Mouse (Mus musculus) hindbrain, embryonic 14.5 days (tissue): Measurements from ENCODE around the gene Gpr65. TPM values are rescaled to one million over a fixed set of nuclear protein-coding genes. Genes with fewer than 3 reads are reported as not detected.
"Not testable (repeated sequence)": the region's sequence is repeated elsewhere in the genome, so short reads cannot be mapped to it uniquely, and the experiment has no call there.

Source experiments
- ATAC-seq: fragments of 200-750 bp; cut with Nextera tagmentation; 2 replicates; pipeline ENCODE4 v1.8.0; 2017; ENCODE audit warnings: moderate number of reproducible peaks, mild to moderate bottlenecking, moderate TSS enrichment, moderate library complexity; ENCODE audit not compliant: low FRiP score
- DNase-seq: peaks from one replicate; pipeline ENCODE4 v3.0.0-alpha.2; 2015; ENCODE audit warnings: low spot score
- H3K27ac ChIP-seq: fragments of 300-500 bp; sonication (generic); 2 replicates; pipeline ENCODE4 v1.5.1; 2014; ENCODE audit warnings: mild to moderate bottlenecking, moderate library complexity
- H3K27me3 ChIP-seq: fragments of 300-500 bp; sonication (generic); 2 replicates; pipeline ENCODE4 v1.6.1; 2014; ENCODE audit warnings: mild to moderate bottlenecking, low read length, mixed read lengths; ENCODE audit not compliant: control insufficient read depth, insufficient read depth
- H3K36me3 ChIP-seq: fragments of 300-500 bp; sonication (generic); replicated peaks from 2 replicates; pipeline ENCODE4 v1.6.1; 2014; ENCODE audit not compliant: control insufficient read depth, insufficient read depth
- H3K4me1 ChIP-seq: fragments of 300-500 bp; sonication (generic); replicated peaks from 2 replicates; pipeline ENCODE4 v1.6.1; 2014; ENCODE audit warnings: antibody characterized with exemption, low read length, mixed read lengths; ENCODE audit not compliant: control insufficient read depth, insufficient read depth
- H3K4me2 ChIP-seq: fragments of 300-500 bp; sonication (generic); replicated peaks from 2 replicates; pipeline ENCODE4 v1.6.1; 2014; ENCODE audit warnings: mild to moderate bottlenecking, moderate library complexity
- H3K4me3 ChIP-seq: fragments of 300-500 bp; sonication (generic); replicated peaks from 2 replicates; pipeline ENCODE4 v1.5.1; 2014; ENCODE audit warnings: mild to moderate bottlenecking, low read length
- H3K9ac ChIP-seq: fragments of 300-500 bp; sonication (generic); 2 replicates; pipeline ENCODE4 v1.6.1; 2014
- H3K9me3 ChIP-seq: fragments of 300-500 bp; sonication (generic); 2 replicates; pipeline ENCODE4 v1.6.1; 2016; ENCODE audit warnings: low read length; ENCODE audit not compliant: control insufficient read depth
- WGBS: fragments of 180-500 bp; shearing (Covaris S2); extraction: QIAGEN DNeasy Blood & Tissue Kit; methylation state at CpG from one replicate; pipeline ENCODE4 v1.1.7; 2014; 5-methylcytosine and 5-hydroxymethylcytosine counted together
- polyA plus RNA-seq: library from polyadenylated mRNA; unstranded; fragments of >200 nt; fragmentation: Nextera tagmentation; extraction: Ambion mirVana; gene quantifications from 2 replicates; pipeline ENCODE4 v1.2.1, GENCODE M21; 2014

Gene Gpr65
- polyA plus RNA-seq, 1 experiment from 2014 or later, result 0.48 TPM

- Histone ChIP-seq H3K27me3 (no peaks in the 10 kb centered on the region), H3K4me2 (no peak overlapping the region), H3K4me1 (no peaks in the 10 kb centered on the region), H3K36me3 (no peaks in the 10 kb centered on the region), H3K9me3 (no peaks in the 10 kb centered on the region), H3K9ac (no peak overlapping the region), H3K27ac (no peak overlapping the region), H3K4me3 (no peak overlapping the region)
- ATAC-seq (no peak), DNase-seq (no peak)
- WGBS, result 45% methylated on average over 1 of the region's 1 CpGs
These were observed 34.6 kb downstream of the Gpr65 start for GRCm38 (mm10) chr12:98303013-98303412.

GRCm38 (mm10) chr12:98307179-98307915 lies 38.9 kb downstream of the Gpr65 start:
- WGBS, result 86% methylated on average over 7 of the region's 7 CpGs
- ATAC-seq, result no peak

GRCm38 (mm10) chr12:98311376-98312083 lies 43.1 kb downstream of the Gpr65 start:
- no peak overlapping the region for H3K27ac ChIP-seq
- H3K9ac ChIP-seq, result no peak overlapping the region
- no peak for DNase-seq
- no peak overlapping the region for H3K4me2 ChIP-seq
- no peaks in the 10 kb centered on the region for H3K4me1 ChIP-seq
- H3K9me3 ChIP-seq, result no peaks in the 10 kb centered on the region
- ATAC-seq, result no peak
- no peaks in the 10 kb centered on the region for H3K36me3 ChIP-seq
- no peaks in the 10 kb centered on the region for H3K27me3 ChIP-seq
- H3K4me3 ChIP-seq, result no peak overlapping the region
- WGBS, result 93% methylated on average over 7 of the region's 7 CpGs

More at GRCm38 (mm10) chr12:98307179-98307915, 38.9 kb downstream of the Gpr65 start:
- H3K4me2 ChIP-seq, result no peak overlapping the region
- no peaks in the 10 kb centered on the region for H3K36me3 ChIP-seq
- no peaks in the 10 kb centered on the region for H3K27me3 ChIP-seq
- no peaks in the 10 kb centered on the region for H3K4me1 ChIP-seq
- no peaks in the 10 kb centered on the region for H3K9me3 ChIP-seq
- no peak overlapping the region for H3K27ac ChIP-seq
- H3K9ac ChIP-seq, result no peak overlapping the region
- DNase-seq, result no peak
- H3K4me3 ChIP-seq, result no peak overlapping the region

GRCm38 (mm10) chr12:98315924-98316323 lies 47.5 kb downstream of the Gpr65 start:
- 88% methylated on average over 5 of the region's 5 CpGs for WGBS
- H3K4me1 ChIP-seq, result no peaks in the 10 kb centered on the region
- H3K27ac ChIP-seq, result no peak overlapping the region
- no peak overlapping the region for H3K9ac ChIP-seq
- no peak overlapping the region for H3K4me3 ChIP-seq
- ATAC-seq (no peak), DNase-seq (no peak)
- no peak overlapping the region for H3K4me2 ChIP-seq
- H3K27me3 ChIP-seq, result no peaks in the 10 kb centered on the region
- H3K36me3 ChIP-seq, result no peaks in the 10 kb centered on the region
- no peaks in the 10 kb centered on the region for H3K9me3 ChIP-seq

- H3K27me3 ChIP-seq, result no peaks in the 10 kb centered on the region
- H3K4me1 ChIP-seq, result no peaks in the 10 kb centered on the region
- H3K9me3 ChIP-seq, result no peaks in the 10 kb centered on the region
- H3K4me2 ChIP-seq, result no peak overlapping the region
- H3K27ac ChIP-seq, result no peak overlapping the region
- ATAC-seq (no peak), DNase-seq (no peak)
- H3K9ac ChIP-seq, result no peak overlapping the region
- H3K4me3 ChIP-seq, result no peak overlapping the region
- no peaks in the 10 kb centered on the region for H3K36me3 ChIP-seq
- WGBS, result 76% methylated on average over 8 of the region's 8 CpGs
These were observed 49.4 kb downstream of the Gpr65 start for GRCm38 (mm10) chr12:98317718-98318340.

GRCm38 (mm10) chr12:98322426-98322825 lies 54.0 kb downstream of the Gpr65 start:
- no peak overlapping the region for H3K27ac ChIP-seq
- H3K4me1 ChIP-seq, result no peaks in the 10 kb centered on the region
- H3K27me3 ChIP-seq, result no peaks in the 10 kb centered on the region
- no peak overlapping the region for H3K9ac ChIP-seq
- no peak overlapping the region for H3K4me3 ChIP-seq
- no peaks in the 10 kb centered on the region for H3K9me3 ChIP-seq
- ATAC-seq (no peak), DNase-seq (no peak)
- H3K36me3 ChIP-seq, result no peaks in the 10 kb centered on the region
- H3K4me2 ChIP-seq, result no peak overlapping the region
- 86% methylated on average over 4 of the region's 4 CpGs for WGBS

- ATAC-seq, H3K9me3 ChIP-seq, H3K36me3 ChIP-seq, H3K27ac ChIP-seq, H3K9ac ChIP-seq, H3K4me2 ChIP-seq, H3K27me3 ChIP-seq, H3K4me1 ChIP-seq, H3K4me3 ChIP-seq: not testable (repeated sequence)
- no CpG with 5 or more reads among the region's 1 CpGs for WGBS
- peak; percentile 85 for DNase-seq
These were observed 55.7 kb downstream of the Gpr65 start for GRCm38 (mm10) chr12:98324170-98324569.

Other genes with a start within 250 kb of the Gpr65 start
- 13.8 TPM in 2 replicates for gene Galc, start 9.2 kb upstream of the Gpr65 start, polyA plus RNA-seq